Mouse (Mus musculus) left cerebral cortex, adult 2 months (tissue): ENCODE measurements around the gene Klhl26. TPM values are rescaled to one million over a fixed set of nuclear protein-coding genes. Genes with fewer than 3 reads are reported as not detected.

Experiments used
- DNase-seq, 2 experiments: peaks; one replicate each; pipeline ENCODE4 v3.0.0; 2021 to 2022; ENCODE audit warnings: low spot score in 2 of 2, mixed read lengths in 1 of 2; ENCODE audit errors: extremely low spot score in 1 of 2
- H3K27ac ChIP-seq: fragments of 200-600 bp; 2 replicates; pipeline ENCODE4 v1.8.1; 2022
- H3K4me3 ChIP-seq: fragments of 200-600 bp; 2 replicates; pipeline ENCODE4 v1.8.1; 2022
- CTCF ChIP-seq: fragments of 200-600 bp; IDR thresholded peaks from 2 replicates; pipeline ENCODE4 v1.8.1; 2022; ENCODE audit warnings: antibody characterized with exemption, mild to moderate bottlenecking, moderate library complexity
- intact Hi-C: fragments of 180-260 bp; cut with DNase I; formaldehyde crosslinking; loops from one replicate; pipeline ENCODE4 v1.15.1; 2025
- total RNA-seq, 2 experiments: library from RNA; stranded (reverse); gene quantifications; 2 replicates each; pipeline ENCODE4 v1.2.3; 2021

Klhl26 gene
- total RNA-seq, 2 experiments from 2014 or later = 43.7 to 44.4 TPM

DNA sequence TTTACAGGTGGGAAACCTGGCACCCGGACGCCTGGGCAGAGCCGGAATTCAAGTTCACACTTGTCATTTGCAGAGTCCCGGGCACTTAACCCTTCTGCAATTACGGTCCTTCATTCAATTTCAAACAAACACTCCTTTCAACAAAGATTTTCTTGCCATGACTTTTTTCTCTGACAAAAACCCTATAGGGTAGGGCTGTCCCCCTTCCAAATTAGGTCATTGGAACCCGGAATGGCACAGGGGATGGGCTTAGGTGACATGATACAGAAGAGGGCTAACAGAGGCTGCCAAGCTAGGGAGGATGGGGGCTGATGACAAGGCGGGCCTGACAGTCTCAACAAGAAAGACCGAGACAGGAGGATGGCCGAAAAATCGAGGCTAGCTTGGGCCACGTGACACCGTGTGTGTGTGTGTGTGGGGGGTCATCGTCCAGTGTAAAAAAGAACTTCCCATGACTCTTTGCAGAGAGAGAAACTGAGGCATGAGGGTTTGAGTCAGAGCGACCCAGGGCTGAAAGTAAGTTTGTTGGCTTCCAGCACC, 12.2 kb upstream of the Klhl26 start:
- Histone ChIP-seq H3K27ac (no peak overlapping the region), H3K4me3 (no peak overlapping the region)
- intact Hi-C loops = no loop called here
- no peak for DNase-seq
- no peak for TF ChIP-seq CTCF

DNA sequence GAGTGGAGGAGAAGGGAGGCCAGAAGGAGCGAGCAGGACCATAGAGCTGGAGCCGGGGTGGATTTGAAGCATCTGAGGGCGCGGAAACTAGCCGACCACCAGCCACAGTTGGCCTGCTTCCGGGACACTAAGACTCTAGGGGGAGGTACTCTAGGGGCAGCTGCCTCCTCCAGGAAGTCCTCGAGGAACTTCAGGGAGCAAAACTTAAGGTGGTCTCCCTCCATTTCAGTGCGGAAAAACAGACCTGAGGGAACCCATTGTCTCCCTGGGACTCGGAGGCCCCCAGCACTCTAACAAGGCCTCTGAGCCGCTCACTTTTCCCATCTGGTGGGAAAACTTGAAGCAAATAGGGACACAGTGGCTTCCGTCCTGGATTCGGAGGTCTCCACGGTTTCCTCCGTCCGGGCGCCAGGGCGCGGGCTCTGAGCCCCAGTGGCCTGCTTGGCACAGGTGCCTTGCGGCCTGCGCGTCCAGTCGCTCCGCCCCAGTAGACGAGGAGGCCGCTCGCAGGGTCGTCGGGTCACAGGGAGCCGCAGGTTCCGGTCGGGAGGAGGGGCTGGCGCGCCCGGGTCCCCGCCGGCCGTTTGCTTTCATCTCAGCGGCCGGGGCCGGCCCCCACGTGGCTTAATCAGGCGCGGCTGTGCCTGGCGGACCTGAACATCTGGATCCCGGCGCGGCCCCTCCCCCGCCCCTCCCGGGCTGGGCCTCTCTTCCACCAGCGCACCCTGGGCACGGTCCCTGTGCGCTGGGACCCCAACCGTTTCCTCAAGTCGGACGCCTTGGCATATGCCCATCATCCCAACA, 11.4 kb upstream of the Klhl26 start:
- intact Hi-C loops = no loop called here
- DNase-seq = no peak

DNA sequence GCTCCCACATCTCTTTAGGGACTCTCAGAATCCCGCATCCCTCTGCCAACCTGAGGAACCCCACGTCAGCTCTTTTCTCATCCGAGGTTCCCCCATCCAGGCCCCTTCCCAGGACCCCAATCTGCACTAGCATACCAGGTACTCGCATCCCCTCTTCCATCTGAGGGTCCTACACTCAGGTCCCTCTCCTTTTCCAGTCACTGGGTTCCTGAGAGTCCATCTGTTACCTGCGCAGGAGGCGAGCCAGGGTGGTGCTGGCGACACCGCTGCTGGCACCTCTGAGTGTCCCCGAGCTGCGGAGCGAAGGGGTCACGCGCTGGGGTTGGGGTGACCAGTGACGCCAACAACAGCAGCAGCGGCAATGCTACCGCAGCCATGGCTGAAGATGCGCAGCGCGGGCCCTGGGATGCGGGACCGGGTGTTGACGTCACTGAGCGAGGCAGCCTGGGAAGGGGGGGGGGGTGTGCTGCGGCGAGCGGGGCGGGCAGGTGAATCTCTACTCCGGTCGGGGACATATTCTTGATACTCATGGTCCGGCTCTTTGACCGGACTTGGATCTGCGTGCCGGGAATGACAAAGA, 10.3 kb upstream of the Klhl26 start, which contains the start of gene Tmem59l:
Tmem59l (minus strand) TSS at position 418 of the 580 bp plus-strand sequence.
- H3K27ac ChIP-seq = peak within 1 kb of the TSS; percentile 98
- peak; percentile 65 for DNase-seq
- intact Hi-C loops = no loop called here
- peak within 1 kb of the TSS; percentile 83 for H3K4me3 ChIP-seq
- no peak for TF ChIP-seq CTCF

More for the DNA sequence above, 11.4 kb upstream of the Klhl26 start:
- no peak for TF ChIP-seq CTCF
- peak overlapping the region; percentile 43 for H3K4me3 ChIP-seq
- no peak overlapping the region for H3K27ac ChIP-seq

DNA sequence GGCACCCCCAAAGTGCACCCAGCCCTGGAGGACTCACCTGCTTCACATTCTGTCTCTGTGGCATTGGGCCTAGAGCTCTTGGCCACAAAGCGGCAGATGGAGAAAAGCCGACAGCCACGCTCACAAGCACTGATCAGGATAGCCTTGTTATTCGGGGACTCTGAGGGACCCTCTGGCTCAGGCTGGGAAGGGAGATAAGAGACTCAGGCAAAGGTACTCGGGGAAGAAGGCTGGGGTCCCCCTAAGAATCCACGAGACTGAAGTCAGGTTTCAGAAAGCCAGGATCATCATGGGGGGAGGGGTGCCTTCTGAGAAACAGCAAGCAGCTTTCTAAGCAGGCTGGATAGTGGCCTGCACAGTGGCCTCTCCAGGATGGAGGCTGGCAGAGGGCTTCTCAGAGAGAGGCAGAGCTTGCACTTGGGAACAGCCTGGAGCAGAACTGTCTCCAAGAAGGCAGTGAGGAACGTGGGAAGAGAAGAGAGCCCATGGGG, 9.5 kb upstream of the Klhl26 start:
- no peak for TF ChIP-seq CTCF
- intact Hi-C loops = no loop called here
- DNase-seq = no peak
- Histone ChIP-seq H3K27ac (peak overlapping the region; percentile 98), H3K4me3 (peak overlapping the region; percentile 83)

GRCm38 (mm10) chr8:70482943-70483342, 6.2 kb upstream of the Klhl26 start:
- Histone ChIP-seq H3K27ac (no peak overlapping the region), H3K4me3 (no peak overlapping the region)
- no peak for DNase-seq
- intact Hi-C loops = no loop called here
- TF ChIP-seq CTCF = no peak

GRCm38 (mm10) chr8:70481908-70482307, 5.1 kb upstream of the Klhl26 start:
- no peak overlapping the region for H3K4me3 ChIP-seq
- TF ChIP-seq CTCF = peak; percentile 19
- intact Hi-C loops = no loop called here
- peak in 1 of 2 experiments; percentile 50 for DNase-seq
- peak overlapping the region; percentile 76 for H3K27ac ChIP-seq

- intact Hi-C loops = no loop called here
- TF ChIP-seq CTCF = no peak
- no peak for DNase-seq
- Histone ChIP-seq H3K4me3 (peak overlapping the region; percentile 70), H3K27ac (no peak overlapping the region)
Observed at GRCm38 (mm10) chr8:70477269-70477982, 658 bp upstream of the Klhl26 start.

DNA sequence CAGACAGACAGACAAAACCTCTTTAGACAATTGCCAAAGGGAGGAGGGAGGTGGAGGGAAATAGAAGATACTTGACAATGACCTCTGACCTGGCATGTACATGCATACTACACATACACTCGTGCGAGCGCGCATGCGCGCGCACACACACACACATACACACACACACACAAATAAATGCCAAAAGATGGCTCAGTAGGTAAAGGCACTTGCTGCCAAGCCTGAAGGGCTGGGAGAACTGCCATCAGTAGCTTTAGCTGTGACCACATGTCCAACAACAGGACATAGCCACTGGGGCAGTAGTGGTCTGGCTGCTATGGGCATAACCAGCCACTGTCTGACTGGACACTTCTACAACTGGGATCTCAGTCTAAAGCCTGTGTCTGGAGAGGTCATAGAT, 4.9 kb downstream of the Klhl26 start:
- intact Hi-C loops = no loop called here

DNA sequence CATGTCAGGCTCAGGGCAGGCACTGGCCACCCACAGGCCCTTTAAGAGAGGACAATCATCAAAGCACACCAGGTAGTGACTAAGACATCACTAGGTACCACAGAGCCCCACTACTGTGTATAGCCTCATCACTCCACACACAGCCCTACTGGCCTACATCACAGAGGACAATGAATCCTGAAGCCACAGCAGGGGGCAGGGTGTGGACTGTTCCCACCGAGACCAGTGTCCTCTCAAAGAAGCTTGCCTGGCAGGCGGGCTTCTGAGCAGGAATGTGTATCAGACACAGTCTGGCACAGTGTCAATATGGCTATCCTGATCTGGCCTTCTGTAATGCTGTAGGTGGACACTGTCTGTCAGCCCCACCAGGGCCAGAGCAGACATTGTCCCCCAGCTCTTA, 6.8 kb downstream of the Klhl26 start:
- intact Hi-C loops = no loop called here
- Histone ChIP-seq H3K27ac (peak overlapping the region; percentile 22; the same call in 1 of the 2 replicates), H3K4me3 (no peak overlapping the region)
- TF ChIP-seq CTCF = no peak
- DNase-seq = no peak

More for the DNA sequence above, 4.9 kb downstream of the Klhl26 start:
- H3K4me3 ChIP-seq = no peak overlapping the region
- no peak for TF ChIP-seq CTCF
- DNase-seq = no peak
- no peak overlapping the region for H3K27ac ChIP-seq

- DNase-seq = no peak
- peak overlapping the region; percentile 22 for H3K27ac ChIP-seq
- TF ChIP-seq CTCF = no peak
- H3K4me3 ChIP-seq = no peak overlapping the region
- intact Hi-C loops = no loop called here
Observed at GRCm38 (mm10) chr8:70469295-70469916, 7.4 kb downstream of the Klhl26 start.

- Histone ChIP-seq H3K27ac (no peak overlapping the region), H3K4me3 (no peak overlapping the region)
- TF ChIP-seq CTCF = no peak
- no peak for DNase-seq
- intact Hi-C loops = no loop called here
Observed at GRCm38 (mm10) chr8:70468733-70469132, 8.0 kb downstream of the Klhl26 start.
